Mouse (Mus musculus) embryonic facial prominence, embryonic 10.5 days (tissue): ENCODE measurements around the gene Gm10306. TPM values are rescaled to one million over a fixed set of nuclear protein-coding genes. Genes with fewer than 3 reads are reported as not detected.

Experiments used
- DNase-seq: peaks from one replicate; pipeline ENCODE4 v3.0.0-alpha.2; 2017; ENCODE audit warnings: low spot score
- H3K27ac ChIP-seq: fragments of 300-500 bp; sonication (generic); replicated peaks from 2 replicates; pipeline ENCODE4 v1.5.1; 2016; ENCODE audit warnings: mild to moderate bottlenecking
- H3K27me3 ChIP-seq: fragments of 300-500 bp; sonication (generic); replicated peaks from 2 replicates; pipeline ENCODE4 v1.6.1; 2016; ENCODE audit warnings: low read depth, mild to moderate bottlenecking; ENCODE audit not compliant: poor library complexity, severe bottlenecking
- H3K36me3 ChIP-seq: fragments of 300-500 bp; sonication (generic); replicated peaks from 2 replicates; pipeline ENCODE4 v1.6.1; 2016; ENCODE audit warnings: mild to moderate bottlenecking, moderate library complexity
- H3K4me1 ChIP-seq: fragments of 300-500 bp; sonication (generic); 2 replicates; pipeline ENCODE4 v1.6.1; 2016
- H3K4me3 ChIP-seq: fragments of 300-500 bp; sonication (generic); 2 replicates; pipeline ENCODE4 v1.5.1; 2016; ENCODE audit warnings: mild to moderate bottlenecking, moderate library complexity
- H3K9me3 ChIP-seq: fragments of 300-500 bp; sonication (generic); 2 replicates; pipeline ENCODE4 v1.6.1; 2016; ENCODE audit warnings: mild to moderate bottlenecking
- WGBS: fragments of 180-500 bp; shearing (Covaris S2); methylation state at CpG from one replicate; pipeline ENCODE4 v1.1.7; 2016; 5-methylcytosine and 5-hydroxymethylcytosine counted together
- polyA plus RNA-seq: library from polyadenylated mRNA; unstranded; fragments of >200 nt; fragmentation: Nextera tagmentation; extraction: Ambion mirVana; gene quantifications from 2 replicates; pipeline ENCODE4 v1.2.1, GENCODE M21; 2016

Gene Gm10306
- polyA plus RNA-seq, 1 experiment from 2014 or later = not detected

- H3K9me3 ChIP-seq = no peaks in the 10 kb centered on the region
- no peaks in the 10 kb centered on the region for H3K27me3 ChIP-seq
- H3K4me1 ChIP-seq = no peaks in the 10 kb centered on the region; the same call in 1 of the 2 replicates
- no peak for DNase-seq
- peaks cover 5% of the 10 kb centered on the region for H3K36me3 ChIP-seq
- no peak overlapping the region for H3K4me3 ChIP-seq
- 77% methylated on average over 7 of the region's 7 CpGs for WGBS
- H3K27ac ChIP-seq = no peak overlapping the region
Measured at GRCm38 (mm10) chr4:94561954-94562648, 5.8 kb downstream of the Gm10306 start.

GRCm38 (mm10) chr4:94564297-94564696 is 8.0 kb downstream of the Gm10306 start:
- no peak overlapping the region for H3K27ac ChIP-seq
- H3K27me3 ChIP-seq = no peaks in the 10 kb centered on the region
- no peak for DNase-seq
- H3K9me3 ChIP-seq = no peaks in the 10 kb centered on the region
- H3K36me3 ChIP-seq = peaks cover 19% of the 10 kb centered on the region
- no peak overlapping the region for H3K4me3 ChIP-seq
- no peaks in the 10 kb centered on the region; the same call in 1 of the 2 replicates for H3K4me1 ChIP-seq

GRCm38 (mm10) chr4:94572677-94573076 is 16.3 kb downstream of the Gm10306 start:
- Histone ChIP-seq H3K27me3 (no peaks in the 10 kb centered on the region), H3K4me3 (no peak overlapping the region), H3K9me3 (no peaks in the 10 kb centered on the region), H3K4me1 (no peaks in the 10 kb centered on the region), H3K36me3 (peaks cover 78% of the 10 kb centered on the region), H3K27ac (no peak overlapping the region)
- 93% methylated on average over 4 of the region's 4 CpGs for WGBS
- no peak for DNase-seq

- 87% methylated on average over 4 of the region's 4 CpGs for WGBS
- H3K27ac ChIP-seq = no peak overlapping the region
- H3K36me3 ChIP-seq = peaks cover 7% of the 10 kb centered on the region
- no peak for DNase-seq
- no peak overlapping the region for H3K4me3 ChIP-seq
- H3K4me1 ChIP-seq = no peaks in the 10 kb centered on the region
- no peaks in the 10 kb centered on the region for H3K27me3 ChIP-seq
- H3K9me3 ChIP-seq = no peaks in the 10 kb centered on the region
Measured at GRCm38 (mm10) chr4:94591765-94592381, 35.5 kb downstream of the Gm10306 start.

- no peak overlapping the region for H3K27ac ChIP-seq
- H3K4me3 ChIP-seq = no peak overlapping the region
- no peaks in the 10 kb centered on the region for H3K9me3 ChIP-seq
- H3K27me3 ChIP-seq = no peaks in the 10 kb centered on the region
- peaks cover 6% of the 10 kb centered on the region for H3K36me3 ChIP-seq
- no peak for DNase-seq
- no peaks in the 10 kb centered on the region for H3K4me1 ChIP-seq
Measured at GRCm38 (mm10) chr4:94592709-94593108, 36.4 kb downstream of the Gm10306 start.

- peaks cover 22% of the 10 kb centered on the region for H3K4me1 ChIP-seq
- WGBS = 93% methylated on average over 4 of the region's 4 CpGs
- no peaks in the 10 kb centered on the region for H3K9me3 ChIP-seq
- DNase-seq = no peak
- H3K4me3 ChIP-seq = peak overlapping the region; percentile 98
- no peak overlapping the region for H3K27ac ChIP-seq
- no peaks in the 10 kb centered on the region for H3K27me3 ChIP-seq
- peaks cover 3% of the 10 kb centered on the region; the same call in 1 of the 2 replicates for H3K36me3 ChIP-seq
Measured at GRCm38 (mm10) chr4:94601395-94601794, 45.0 kb downstream of the Gm10306 start.

- Histone ChIP-seq H3K36me3 (peaks cover 3% of the 10 kb centered on the region; the same call in 1 of the 2 replicates), H3K4me1 (peaks cover 22% of the 10 kb centered on the region), H3K9me3 (no peaks in the 10 kb centered on the region), H3K27ac (peak overlapping the region; percentile 96), H3K27me3 (no peaks in the 10 kb centered on the region), H3K4me3 (peak overlapping the region; percentile 98)
- WGBS = under 1% methylated on average over 33 of the region's 33 CpGs
- DNase-seq = no peak
Measured at GRCm38 (mm10) chr4:94602496-94603030, 46.2 kb downstream of the Gm10306 start.

GRCm38 (mm10) chr4:94603031-94603629 is 46.8 kb downstream of the Gm10306 start, which contains the start of gene Plaa:
Gene Plaa, minus strand, starts transcription at chr4:94603244.
- Histone ChIP-seq H3K27me3 (no peaks in the 10 kb centered on the region), H3K36me3 (no peaks in the 10 kb centered on the region; the same call in 1 of the 2 replicates), H3K4me3 (peak within 1 kb of the TSS; percentile 98), H3K9me3 (no peaks in the 10 kb centered on the region), H3K27ac (peak within 1 kb of the TSS; percentile 96), H3K4me1 (peaks cover 22% of the 10 kb centered on the region)
- WGBS = under 1% methylated on average over 61 of the region's 61 CpGs
- DNase-seq = peak; percentile 95

- Histone ChIP-seq H3K36me3 (no peaks in the 10 kb centered on the region), H3K9me3 (no peaks in the 10 kb centered on the region), H3K27ac (no peak overlapping the region), H3K27me3 (no peaks in the 10 kb centered on the region), H3K4me1 (peaks cover 22% of the 10 kb centered on the region), H3K4me3 (no peak overlapping the region; the same call in 1 of the 2 replicates)
- WGBS = 84% methylated on average over 2 of the region's 2 CpGs
- DNase-seq = no peak
Measured at GRCm38 (mm10) chr4:94604452-94605019, 48.2 kb downstream of the Gm10306 start.

- no peak overlapping the region for H3K4me3 ChIP-seq
- H3K4me1 ChIP-seq = peaks cover 22% of the 10 kb centered on the region
- no peaks in the 10 kb centered on the region for H3K9me3 ChIP-seq
- H3K36me3 ChIP-seq = no peaks in the 10 kb centered on the region
- DNase-seq = no peak
- no peak overlapping the region for H3K27ac ChIP-seq
- H3K27me3 ChIP-seq = no peaks in the 10 kb centered on the region
- 93% methylated on average over 2 of the region's 2 CpGs for WGBS
Measured at GRCm38 (mm10) chr4:94605591-94605990, 49.2 kb downstream of the Gm10306 start.
